Mouse (Mus musculus) forebrain, embryonic 10.5 days (tissue): Measurements from ENCODE around the gene Ston2. TPM values are rescaled to one million over a fixed set of nuclear protein-coding genes. Genes with fewer than 3 reads are reported as not detected.
A peak's percentile ranks its signal among the peaks of the same experiment; 100 is the strongest.

ENCODE experiments used
- DNase-seq: peaks from one replicate; pipeline ENCODE4 v3.0.0-alpha.2; 2017; ENCODE audit warnings: low spot score; ENCODE audit errors: extremely low spot score
- H3K27ac ChIP-seq: fragments of 300-500 bp; sonication (generic); 2 replicates; pipeline ENCODE4 v1.5.1; 2016; ENCODE audit warnings: mild to moderate bottlenecking
- H3K27me3 ChIP-seq: fragments of 300-500 bp; sonication (generic); 2 replicates; pipeline ENCODE4 v1.6.1; 2016; ENCODE audit warnings: mild to moderate bottlenecking; ENCODE audit not compliant: poor library complexity, severe bottlenecking
- H3K36me3 ChIP-seq: fragments of 300-500 bp; sonication (generic); replicated peaks from 2 replicates; pipeline ENCODE4 v1.6.1; 2016; ENCODE audit warnings: mild to moderate bottlenecking, moderate library complexity
- H3K4me1 ChIP-seq: fragments of 300-500 bp; sonication (generic); 2 replicates; pipeline ENCODE4 v1.6.1; 2016
- H3K4me3 ChIP-seq: fragments of 300-500 bp; sonication (generic); 2 replicates; pipeline ENCODE4 v1.5.1; 2016; ENCODE audit warnings: mild to moderate bottlenecking, moderate library complexity
- H3K9me3 ChIP-seq: fragments of 300-500 bp; sonication (generic); 2 replicates; pipeline ENCODE4 v1.6.1; 2016; ENCODE audit warnings: mild to moderate bottlenecking, moderate library complexity
- WGBS: fragments of 180-500 bp; shearing (Covaris S2); methylation state at CpG from one replicate; pipeline ENCODE4 v1.1.7; 2016; 5-methylcytosine and 5-hydroxymethylcytosine counted together
- polyA plus RNA-seq: library from polyadenylated mRNA; unstranded; fragments of >200 nt; fragmentation: Nextera tagmentation; extraction: Ambion mirVana; gene quantifications from 2 replicates; pipeline ENCODE4 v1.2.1, GENCODE M21; 2016

Ston2 gene
- polyA plus RNA-seq, 1 experiment from 2014 or later, result 11.5 TPM

DNA sequence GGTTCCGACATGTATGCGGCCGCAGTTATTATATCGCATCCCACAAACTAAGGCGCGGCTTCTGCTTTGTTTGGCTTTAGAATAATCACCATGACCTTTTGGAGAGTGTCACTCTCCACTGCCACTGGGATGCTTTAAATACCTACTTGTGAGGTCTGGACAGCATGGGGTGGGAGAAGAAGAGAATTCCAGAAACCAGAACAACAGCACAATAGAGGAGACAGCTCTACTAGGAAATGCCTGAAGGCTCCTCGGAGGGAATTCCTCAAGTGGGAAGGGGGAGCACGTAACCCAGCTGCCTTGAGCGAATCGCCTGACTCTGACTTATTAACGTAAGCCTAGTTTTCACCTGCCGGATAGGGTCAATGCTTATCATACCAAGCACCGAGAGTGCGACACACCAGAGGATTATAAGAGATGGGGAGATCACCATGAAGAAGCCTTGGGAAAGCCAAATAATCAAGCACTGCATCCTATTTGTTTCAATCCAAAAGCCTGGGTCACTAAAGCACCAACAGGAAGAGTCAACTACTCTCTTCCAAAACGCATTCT is 104.6 kb downstream of the Ston2 start:
- Histone ChIP-seq H3K27ac (peak overlapping the region; percentile 90), H3K4me3 (peak overlapping the region; percentile 48), H3K27me3 (no peaks in the 10 kb centered on the region), H3K36me3 (no peaks in the 10 kb centered on the region), H3K4me1 (peaks cover 80% of the 10 kb centered on the region), H3K9me3 (no peaks in the 10 kb centered on the region)
- DNase-seq, result no peak
- 31% methylated on average over 15 of the region's 15 CpGs for WGBS

DNA sequence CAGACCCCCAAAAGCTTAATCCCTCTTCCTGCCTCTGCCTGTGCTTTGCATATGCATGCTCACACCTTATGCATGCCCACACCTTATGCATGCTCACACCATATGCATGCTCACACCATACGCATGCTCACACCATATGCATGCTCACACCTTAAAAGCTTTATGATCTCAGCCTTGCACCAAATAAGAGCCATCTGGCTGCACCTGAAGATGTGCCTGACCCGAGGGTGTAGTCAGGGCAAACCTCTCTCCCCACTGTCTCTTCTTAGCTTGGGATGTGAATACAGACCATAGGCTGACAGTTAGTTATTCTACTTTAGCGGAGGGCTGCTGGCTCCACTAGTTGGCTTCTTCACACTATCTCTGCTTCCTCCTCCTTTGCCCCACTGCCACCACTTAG is 105.1 kb downstream of the Ston2 start:
- Histone ChIP-seq H3K9me3 (no peaks in the 10 kb centered on the region), H3K4me1 (peaks cover 84% of the 10 kb centered on the region), H3K27me3 (no peaks in the 10 kb centered on the region), H3K4me3 (peak overlapping the region; percentile 48), H3K27ac (peak overlapping the region; percentile 90), H3K36me3 (peaks cover 3% of the 10 kb centered on the region)
- DNase-seq, result no peak
- WGBS, result 65% methylated on average over 3 of the region's 3 CpGs

DNA sequence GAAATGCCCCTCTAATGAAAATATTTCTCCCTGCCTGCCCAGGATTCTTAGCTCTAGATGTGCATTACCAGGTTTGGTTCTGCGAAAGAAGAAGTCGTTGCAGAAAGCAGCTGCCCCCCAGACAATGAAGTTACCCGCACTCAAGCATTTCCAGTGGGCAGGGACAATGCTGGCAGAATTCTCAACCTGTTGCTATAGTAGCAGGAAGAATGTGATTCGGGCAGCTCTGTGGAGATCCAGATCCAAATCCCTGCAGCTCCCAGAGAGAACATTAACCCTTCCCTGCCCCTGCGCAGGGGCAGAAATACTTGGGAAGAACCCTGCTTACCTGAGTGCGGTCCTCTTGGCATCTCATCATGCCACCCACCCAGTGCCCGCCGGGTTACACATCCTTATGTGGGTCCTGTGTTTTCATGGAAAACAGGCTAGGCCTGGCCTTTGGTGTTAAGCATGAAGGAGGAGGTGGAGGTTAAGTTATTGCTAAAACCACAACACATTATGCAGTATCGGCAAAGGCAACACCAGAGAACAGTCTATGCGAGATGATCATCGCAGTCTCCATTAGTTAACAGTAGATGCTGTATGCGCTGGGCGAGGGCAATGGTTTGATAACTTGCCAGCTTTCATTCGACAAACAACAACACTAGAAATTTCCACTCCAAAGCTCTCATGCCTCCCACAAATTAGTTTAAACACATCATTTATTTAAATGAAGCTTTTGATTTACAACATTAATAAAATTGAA is 108.7 kb downstream of the Ston2 start:
- peak overlapping the region; percentile 28 for H3K4me3 ChIP-seq
- peaks cover 61% of the 10 kb centered on the region for H3K4me1 ChIP-seq
- peak overlapping the region; percentile 86 for H3K27ac ChIP-seq
- no peaks in the 10 kb centered on the region for H3K9me3 ChIP-seq
- H3K27me3 ChIP-seq, result no peaks in the 10 kb centered on the region
- peak; percentile 79 for DNase-seq
- 45% methylated on average over 14 of the region's 14 CpGs for WGBS
- H3K36me3 ChIP-seq, result peaks cover 9% of the 10 kb centered on the region

DNA sequence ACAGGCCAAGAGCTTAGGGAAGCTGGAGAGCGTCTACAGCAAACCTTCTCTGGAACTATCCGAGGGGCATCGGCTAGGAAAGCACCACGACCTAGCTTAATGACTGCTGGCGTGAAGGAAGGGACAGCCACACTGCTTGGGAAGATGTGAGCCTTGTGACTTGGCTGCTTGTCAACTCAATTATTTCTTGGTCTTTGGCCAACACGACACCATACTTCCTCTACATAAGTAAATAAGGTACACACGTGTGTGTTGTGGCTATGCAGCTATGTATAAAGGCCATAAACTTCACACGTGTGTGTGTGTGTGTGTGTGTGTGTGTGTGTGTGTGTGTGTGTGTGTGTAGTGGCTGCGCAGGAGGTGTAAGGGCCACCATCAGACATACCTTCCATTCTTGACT is 112.2 kb downstream of the Ston2 start:
- H3K27me3 ChIP-seq, result no peaks in the 10 kb centered on the region
- H3K27ac ChIP-seq, result no peak overlapping the region
- no peak for DNase-seq
- H3K4me1 ChIP-seq, result peaks cover 34% of the 10 kb centered on the region
- H3K36me3 ChIP-seq, result peaks cover 9% of the 10 kb centered on the region
- no peak overlapping the region for H3K4me3 ChIP-seq
- H3K9me3 ChIP-seq, result no peaks in the 10 kb centered on the region
- whole genome bisulfite sequencing, result 95% methylated on average over 9 of the region's 9 CpGs

DNA sequence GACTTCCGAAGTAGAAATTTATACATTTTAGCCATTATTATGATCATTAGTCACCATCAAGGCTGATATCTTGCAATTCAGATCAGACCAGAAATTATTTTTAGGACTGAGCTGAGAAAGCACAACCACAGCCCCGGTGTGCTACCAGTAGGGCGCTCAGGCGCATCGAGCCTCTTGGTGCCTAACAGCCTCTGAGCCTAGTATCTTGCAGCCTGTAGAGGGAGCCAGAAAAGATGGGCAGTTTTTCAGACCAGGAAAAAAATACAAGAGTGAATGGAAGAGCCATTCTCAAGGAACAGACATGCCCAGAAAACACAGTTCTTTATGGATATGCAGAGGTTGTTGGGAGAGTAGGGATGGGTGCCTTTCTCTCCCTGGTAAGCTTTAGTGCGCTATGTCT is 115.0 kb downstream of the Ston2 start:
- Histone ChIP-seq H3K4me3 (no peak overlapping the region), H3K27ac (no peak overlapping the region), H3K9me3 (no peaks in the 10 kb centered on the region), H3K4me1 (peaks cover 12% of the 10 kb centered on the region; the same call in 1 of the 2 replicates), H3K27me3 (no peaks in the 10 kb centered on the region), H3K36me3 (peaks cover 6% of the 10 kb centered on the region)
- DNase-seq, result no peak
- 90% methylated on average over 6 of the region's 6 CpGs for WGBS

DNA sequence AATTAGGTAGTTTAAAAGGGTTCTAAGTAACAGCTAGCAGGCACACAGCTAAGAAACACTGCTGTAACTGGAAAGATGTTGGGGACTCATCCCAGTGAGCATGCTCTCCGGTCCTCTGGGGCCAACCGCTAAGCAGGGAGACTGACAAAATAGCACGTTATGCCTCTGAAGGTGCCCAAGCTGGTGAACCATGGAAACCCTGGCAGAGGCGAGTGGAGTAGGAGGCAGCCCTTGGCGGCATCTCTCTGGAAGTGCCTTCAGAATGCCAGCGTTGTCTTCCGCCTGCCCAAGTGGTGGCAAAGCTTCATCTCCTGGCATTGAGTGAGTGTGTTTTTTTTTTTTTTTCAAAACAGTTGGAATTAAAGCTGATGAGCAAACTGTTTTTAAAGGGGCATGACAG is 115.7 kb downstream of the Ston2 start:
- Histone ChIP-seq H3K27me3 (no peaks in the 10 kb centered on the region), H3K4me1 (peaks cover 12% of the 10 kb centered on the region; the same call in 1 of the 2 replicates), H3K27ac (no peak overlapping the region), H3K9me3 (no peaks in the 10 kb centered on the region), H3K4me3 (no peak overlapping the region), H3K36me3 (peaks cover 6% of the 10 kb centered on the region; the same call in 1 of the 2 replicates)
- DNase-seq, result no peak
- WGBS, result 95% methylated on average over 7 of the region's 7 CpGs

DNA sequence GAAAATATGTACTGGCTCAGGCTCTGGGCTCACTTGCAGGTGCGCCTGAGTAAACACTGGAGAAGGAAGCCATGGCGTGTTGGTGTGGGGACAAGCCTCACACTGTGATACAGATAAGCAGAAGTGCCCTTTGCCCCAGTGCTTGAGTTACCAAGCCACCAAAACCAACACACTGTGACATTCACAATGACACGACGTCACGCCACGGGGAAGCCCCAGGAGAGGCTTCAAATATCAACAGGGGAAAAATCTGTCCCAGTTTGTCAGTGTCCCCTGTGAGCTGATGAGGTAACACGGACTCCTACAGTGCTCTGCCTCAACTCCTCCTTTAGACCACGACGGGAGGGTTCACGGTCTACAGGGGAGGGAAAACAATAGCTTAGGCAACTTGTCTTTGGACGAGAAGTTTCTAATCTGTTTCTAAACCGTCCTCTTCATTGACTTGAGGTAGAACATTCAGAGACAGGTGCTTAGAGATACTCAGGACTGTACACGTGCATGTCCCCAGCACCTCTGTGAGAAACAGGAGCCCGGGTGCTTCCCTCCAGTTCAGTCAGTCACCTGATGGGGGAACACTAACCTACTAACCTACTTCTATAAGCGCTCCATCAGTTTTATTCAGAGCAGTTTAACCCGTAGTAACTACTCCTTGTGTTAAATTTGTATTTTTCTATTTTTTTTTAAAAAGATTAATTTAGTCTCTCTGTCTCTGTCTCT is 119.5 kb downstream of the Ston2 start:
- Histone ChIP-seq H3K4me1 (peaks cover 7% of the 10 kb centered on the region; the same call in 1 of the 2 replicates), H3K36me3 (no peaks in the 10 kb centered on the region), H3K27ac (no peak overlapping the region), H3K27me3 (no peaks in the 10 kb centered on the region), H3K9me3 (no peaks in the 10 kb centered on the region), H3K4me3 (no peak overlapping the region)
- DNase-seq, result no peak
- WGBS, result 85% methylated on average over 16 of the region's 16 CpGs

DNA sequence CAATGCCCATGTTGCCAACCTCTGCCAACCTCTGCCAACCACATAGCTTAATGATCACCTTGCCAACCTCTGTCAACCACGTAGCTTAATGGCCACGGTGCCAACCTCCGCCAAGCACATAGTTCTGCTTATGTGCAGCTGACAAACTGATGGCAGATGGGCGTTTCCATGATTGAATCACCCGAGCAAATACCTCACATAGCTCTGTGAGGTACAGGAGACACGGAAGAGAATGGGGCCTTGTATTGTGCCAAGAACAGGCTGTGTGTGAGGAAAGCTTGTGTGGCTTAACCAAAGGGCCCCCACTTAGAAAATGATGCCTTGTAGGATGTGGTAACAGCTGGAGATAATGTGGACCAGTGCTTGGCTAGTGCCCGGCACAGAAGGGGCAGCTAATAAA is 120.4 kb downstream of the Ston2 start:
- Histone ChIP-seq H3K4me1 (peaks cover 7% of the 10 kb centered on the region; the same call in 1 of the 2 replicates), H3K36me3 (no peaks in the 10 kb centered on the region), H3K4me3 (no peak overlapping the region), H3K9me3 (no peaks in the 10 kb centered on the region), H3K27ac (no peak overlapping the region), H3K27me3 (no peaks in the 10 kb centered on the region)
- 90% methylated on average over 7 of the region's 7 CpGs for WGBS
- no peak for DNase-seq

DNA sequence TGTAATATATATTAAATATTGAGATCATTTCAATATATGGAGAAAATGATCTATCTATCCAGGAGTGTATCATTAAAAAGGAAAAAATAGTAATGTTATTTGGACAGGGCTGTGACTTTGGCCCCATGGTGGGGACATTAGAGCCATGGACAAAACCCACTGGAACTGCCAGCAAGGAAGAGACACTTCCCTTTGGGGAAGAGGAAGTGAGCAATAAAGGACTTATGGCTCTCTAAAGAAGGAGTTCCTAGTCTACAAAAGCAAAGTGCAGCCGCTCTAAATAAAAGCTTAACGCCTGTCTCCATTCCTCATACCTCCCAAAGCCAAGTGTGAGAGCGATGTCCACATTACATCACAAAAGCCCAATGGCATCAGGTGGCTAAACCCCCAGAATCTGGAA is 121.6 kb downstream of the Ston2 start:
- H3K4me3 ChIP-seq, result no peak overlapping the region
- H3K27me3 ChIP-seq, result no peaks in the 10 kb centered on the region
- no peaks in the 10 kb centered on the region for H3K9me3 ChIP-seq
- DNase-seq, result no peak
- 93% methylated on average over 3 of the region's 3 CpGs for WGBS
- H3K4me1 ChIP-seq, result 0 out of 2 replicates have a peak, but pooled peaks cover 7% of the 10 kb centered on the region
- H3K36me3 ChIP-seq, result no peaks in the 10 kb centered on the region
- no peak overlapping the region for H3K27ac ChIP-seq

DNA sequence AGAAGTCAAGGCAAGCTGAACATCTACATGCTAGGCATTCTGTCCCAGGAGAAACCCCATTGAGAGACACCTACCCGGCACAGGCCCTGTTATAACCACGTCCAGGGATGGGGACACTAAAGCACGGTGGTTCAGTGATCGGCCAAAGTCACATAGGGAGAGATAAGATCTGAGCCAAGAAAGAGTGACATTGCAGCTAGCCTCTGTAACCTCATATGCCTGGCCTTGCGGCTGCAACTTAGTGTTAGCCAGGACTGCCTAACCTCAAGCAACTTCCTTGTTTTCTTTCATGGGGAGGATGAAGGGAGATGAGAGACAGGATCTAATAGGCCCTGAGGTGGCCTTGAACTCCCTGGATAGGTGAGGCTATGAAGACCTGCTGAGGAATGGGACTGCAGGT is 122.8 kb downstream of the Ston2 start:
- H3K4me3 ChIP-seq, result no peak overlapping the region
- 89% methylated on average over 5 of the region's 5 CpGs for WGBS

DNA sequence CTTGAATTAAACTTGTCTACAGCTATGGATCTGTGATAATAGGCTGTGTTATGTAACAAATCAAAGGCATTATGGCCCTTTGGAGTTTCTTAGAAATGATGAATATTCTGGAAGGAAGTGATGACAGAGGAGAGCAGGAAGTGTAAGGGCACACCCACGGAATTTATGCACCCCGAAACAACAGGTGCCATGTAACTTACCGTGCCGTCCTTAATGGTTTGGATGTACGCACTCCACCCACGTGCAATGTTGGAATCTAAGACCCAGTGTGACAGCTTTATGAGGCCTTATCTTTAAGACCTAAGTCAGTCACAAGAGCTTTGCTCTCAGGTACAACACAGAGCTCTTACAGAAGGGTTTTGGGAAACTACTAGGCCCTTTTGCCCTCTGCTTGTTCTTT is 124.9 kb downstream of the Ston2 start:
- DNase-seq, result no peak
- Histone ChIP-seq H3K27ac (no peak overlapping the region), H3K4me1 (0 out of 2 replicates have a peak, but pooled peaks cover 3% of the 10 kb centered on the region), H3K27me3 (no peaks in the 10 kb centered on the region), H3K9me3 (no peaks in the 10 kb centered on the region), H3K36me3 (no peaks in the 10 kb centered on the region), H3K4me3 (no peak overlapping the region)
- 94% methylated on average over 6 of the region's 6 CpGs for WGBS

More for the DNA sequence above, 122.8 kb downstream of the Ston2 start:
- Histone ChIP-seq H3K9me3 (no peaks in the 10 kb centered on the region), H3K36me3 (no peaks in the 10 kb centered on the region), H3K4me1 (0 out of 2 replicates have a peak, but pooled peaks cover 7% of the 10 kb centered on the region), H3K27me3 (no peaks in the 10 kb centered on the region), H3K27ac (no peak overlapping the region)
- no peak for DNase-seq

DNA sequence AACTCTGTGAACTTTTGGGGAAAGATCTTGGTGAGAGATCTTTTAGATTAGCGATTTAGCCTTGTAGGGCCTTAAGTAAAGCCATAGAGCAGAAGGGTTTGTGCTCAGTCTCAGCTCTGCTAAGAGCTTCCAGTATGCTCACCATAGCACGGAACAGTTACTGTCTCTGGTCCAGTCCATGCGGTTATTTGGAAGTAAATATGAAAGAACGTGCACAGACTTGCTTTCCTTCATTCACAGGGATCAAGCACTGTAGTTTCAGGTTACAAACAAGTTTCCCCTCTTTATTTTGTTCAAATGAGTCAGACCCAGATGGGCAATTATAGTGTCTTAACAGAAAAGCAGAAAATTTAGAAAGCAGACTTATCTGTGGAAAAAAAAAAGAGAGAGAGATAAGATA is 125.3 kb downstream of the Ston2 start:
- DNase-seq, result no peak
- 87% methylated on average over 4 of the region's 4 CpGs for WGBS
- Histone ChIP-seq H3K27ac (no peak overlapping the region), H3K36me3 (no peaks in the 10 kb centered on the region), H3K27me3 (no peaks in the 10 kb centered on the region), H3K4me3 (no peak overlapping the region), H3K4me1 (0 out of 2 replicates have a peak, but pooled peaks cover 3% of the 10 kb centered on the region), H3K9me3 (no peaks in the 10 kb centered on the region)
